Mouse (Mus musculus) olfactory bulb, adult 2 months (tissue): ENCODE data around the gene Il10rb.

Experiments used
- CTCF ChIP-seq: fragments of 200-500 bp; IDR thresholded peaks from 2 replicates; pipeline ENCODE4 v1.5.1; 2012; ENCODE audit warnings: low read depth, mild to moderate bottlenecking, low read length, moderate library complexity; ENCODE audit not compliant: insufficient read depth
- POLR2A ChIP-seq: fragments of 200-500 bp; IDR thresholded peaks from 2 replicates; pipeline ENCODE4 v1.6.1; 2012; ENCODE audit warnings: mild to moderate bottlenecking, low read depth, low read length, moderate library complexity; ENCODE audit not compliant: insufficient read depth

DNA sequence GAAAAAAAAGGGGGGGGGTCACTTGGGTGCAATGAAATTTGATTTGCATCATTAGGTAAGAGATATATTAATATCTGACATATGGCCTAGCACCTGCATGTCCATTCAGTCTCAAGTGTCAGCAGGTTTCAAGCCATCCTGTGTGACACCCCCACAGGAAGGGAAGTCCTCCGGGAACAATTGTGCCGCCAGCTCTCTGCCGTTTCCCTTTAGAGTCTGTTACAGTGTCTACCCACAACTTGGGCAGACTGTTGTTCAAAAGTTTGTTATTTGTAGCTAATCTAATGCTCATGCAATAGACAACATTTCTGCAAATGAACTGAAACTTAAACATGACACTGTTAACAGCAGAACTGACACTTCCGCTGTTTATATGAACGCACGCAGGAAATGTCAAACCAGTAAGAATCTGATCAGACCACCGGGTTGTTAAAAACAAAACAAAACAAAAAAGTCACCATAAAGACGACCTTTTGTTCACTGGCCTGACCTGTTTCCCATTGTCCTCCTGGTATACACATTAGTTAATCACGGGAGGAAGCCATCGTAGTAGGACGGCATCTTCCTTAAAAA is 55.2 kb downstream of the Il10rb start:
- TF ChIP-seq CTCF (no peak), POLR2A (no peak)
